Mouse (Mus musculus) forebrain, postnatal 0 days (tissue): Measurements from ENCODE around the gene Cenpu. TPM values are rescaled to one million over a fixed set of nuclear protein-coding genes. Genes with fewer than 3 reads are reported as not detected.

Experiments
- ATAC-seq: fragments of 200-750 bp; cut with Nextera tagmentation; 2 replicates; pipeline ENCODE4 v1.8.0; 2017; ENCODE audit warnings: mild to moderate bottlenecking, moderate library complexity
- DNase-seq: peaks from one replicate; pipeline ENCODE4 v3.0.0-alpha.2; 2015
- H3K27ac ChIP-seq: fragments of 300-500 bp; sonication (generic); 2 replicates; pipeline ENCODE4 v1.5.1; 2014; ENCODE audit warnings: low read depth, mild to moderate bottlenecking, antibody characterized with exemption, low read length, moderate library complexity, mixed read lengths
- H3K27me3 ChIP-seq: fragments of 300-500 bp; sonication (generic); 2 replicates; pipeline ENCODE4 v1.6.1; 2014; ENCODE audit warnings: mild to moderate bottlenecking, low read length, mixed read lengths; ENCODE audit not compliant: insufficient read depth
- H3K36me3 ChIP-seq: fragments of 300-500 bp; sonication (generic); 2 replicates; pipeline ENCODE4 v1.6.1; 2014; ENCODE audit warnings: mild to moderate bottlenecking, moderate library complexity; ENCODE audit not compliant: insufficient read depth
- H3K4me1 ChIP-seq: fragments of 300-500 bp; sonication (generic); 2 replicates; pipeline ENCODE4 v1.6.1; 2014; ENCODE audit warnings: antibody characterized with exemption; ENCODE audit not compliant: insufficient read depth
- H3K4me2 ChIP-seq: fragments of 300-500 bp; sonication (generic); 2 replicates; pipeline ENCODE4 v1.6.1; 2014; ENCODE audit warnings: low read depth, mild to moderate bottlenecking, moderate library complexity
- H3K4me3 ChIP-seq: fragments of 300-500 bp; sonication (generic); 2 replicates; pipeline ENCODE4 v1.5.1; 2014; ENCODE audit warnings: low read depth, low read length, mixed read lengths
- H3K9ac ChIP-seq: fragments of 300-500 bp; sonication (generic); 2 replicates; pipeline ENCODE4 v1.6.1; 2014; ENCODE audit warnings: mild to moderate bottlenecking
- H3K9me3 ChIP-seq: fragments of 300-500 bp; sonication (generic); 2 replicates; pipeline ENCODE4 v1.6.1; 2016; ENCODE audit warnings: low read length
- CTCF ChIP-seq: sonication (generic); IDR thresholded peaks from 2 replicates; pipeline ENCODE4 v1.5.1; 2016; ENCODE audit warnings: antibody characterized with exemption, control low read depth, low read depth
- WGBS: fragments of 180-500 bp; shearing (Covaris S2); extraction: QIAGEN DNeasy Blood & Tissue Kit; methylation state at CpG from one replicate; pipeline ENCODE4 v1.1.7; 2014; 5-methylcytosine and 5-hydroxymethylcytosine counted together
- polyA plus RNA-seq: library from polyadenylated mRNA; unstranded; fragments of >200 nt; fragmentation: Nextera tagmentation; extraction: Ambion mirVana; gene quantifications from 2 replicates; pipeline ENCODE4 v1.2.1, GENCODE M21; 2015
- total RNA-seq: library from RNA; depleted of rRNA; stranded (reverse); fragments of >200 nt; gene quantifications from 2 replicates; pipeline ENCODE4 v1.2.3, GENCODE M21; 2014

Gene Cenpu
- total and polyA plus RNA-seq, 2 experiments from 2014 or later: 8.3 to 11.5 TPM

DNA sequence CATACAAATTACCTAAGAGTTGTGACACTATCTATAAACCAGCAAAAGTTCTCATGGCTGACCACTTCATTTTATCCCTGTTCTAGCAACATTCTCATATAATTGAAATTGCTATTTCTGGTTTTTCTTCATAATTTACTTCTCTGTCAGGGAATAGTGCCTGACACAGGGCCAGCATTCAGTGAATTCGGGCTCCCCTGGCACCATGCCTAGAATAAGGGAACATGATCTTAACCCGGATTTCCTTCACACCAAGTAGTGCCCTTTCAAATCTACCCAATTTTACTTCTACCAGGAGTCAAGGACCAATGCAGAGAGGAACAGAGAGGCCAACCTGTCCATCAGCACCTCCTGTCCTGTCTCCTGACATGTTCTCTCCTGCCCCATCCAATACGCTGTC, 33.7 kb downstream of the Cenpu start:
- H3K4me3 ChIP-seq: no peak overlapping the region
- H3K4me2 ChIP-seq: no peak overlapping the region
- 63% methylated on average over 3 of the region's 3 CpGs for WGBS
- no peaks in the 10 kb centered on the region for H3K27me3 ChIP-seq
- no peaks in the 10 kb centered on the region for H3K4me1 ChIP-seq
- H3K27ac ChIP-seq: no peak overlapping the region
- H3K9ac ChIP-seq: no peak overlapping the region
- TF ChIP-seq CTCF: no peak
- ATAC-seq: no peak
- no peaks in the 10 kb centered on the region for H3K9me3 ChIP-seq
- H3K36me3 ChIP-seq: peaks cover 10% of the 10 kb centered on the region; the same call in 1 of the 2 replicates
- no peak for DNase-seq

- DNase-seq: no peak
- H3K36me3 ChIP-seq: 0 out of 2 replicates have a peak, but pooled peaks cover 3% of the 10 kb centered on the region
- no peak overlapping the region for H3K9ac ChIP-seq
- ATAC-seq: no peak
- TF ChIP-seq CTCF: no peak
- WGBS: 95% methylated on average over 5 of the region's 5 CpGs
- no peak overlapping the region for H3K4me3 ChIP-seq
- no peak overlapping the region for H3K27ac ChIP-seq
- H3K4me1 ChIP-seq: no peaks in the 10 kb centered on the region
- H3K4me2 ChIP-seq: no peak overlapping the region
- no peaks in the 10 kb centered on the region for H3K27me3 ChIP-seq
- H3K9me3 ChIP-seq: no peaks in the 10 kb centered on the region
Observed at GRCm38 (mm10) chr8:46587911-46588310, 36.1 kb downstream of the Cenpu start.

GRCm38 (mm10) chr8:46588663-46589062, 36.8 kb downstream of the Cenpu start:
- Histone ChIP-seq H3K36me3 (0 out of 2 replicates have a peak, but pooled peaks cover 3% of the 10 kb centered on the region), H3K27me3 (no peaks in the 10 kb centered on the region), H3K4me2 (no peak overlapping the region), H3K4me3 (no peak overlapping the region), H3K9me3 (no peaks in the 10 kb centered on the region), H3K4me1 (no peaks in the 10 kb centered on the region), H3K27ac (no peak overlapping the region), H3K9ac (no peak overlapping the region)
- no peak for ATAC-seq
- no peak for DNase-seq
- TF ChIP-seq CTCF: no peak
- WGBS: 100% methylated on average over 2 of the region's 2 CpGs

- WGBS: 58% methylated on average over 8 of the region's 8 CpGs
- ATAC-seq: peak; percentile 79; the same call in 1 of the 2 replicates
- no peak overlapping the region for H3K9ac ChIP-seq
Observed at GRCm38 (mm10) chr8:46593067-46593466, 41.2 kb downstream of the Cenpu start.

GRCm38 (mm10) chr8:46593772-46594171, 41.9 kb downstream of the Cenpu start:
- no peak overlapping the region for H3K9ac ChIP-seq
- DNase-seq (peak; percentile 34), ATAC-seq (peak; percentile 69)
- TF ChIP-seq CTCF: no peak
- H3K4me1 ChIP-seq: no peaks in the 10 kb centered on the region
- H3K4me3 ChIP-seq: no peak overlapping the region
- no peaks in the 10 kb centered on the region for H3K27me3 ChIP-seq
- 59% methylated on average over 2 of the region's 2 CpGs for WGBS
- no peaks in the 10 kb centered on the region for H3K36me3 ChIP-seq
- no peak overlapping the region for H3K4me2 ChIP-seq
- no peak overlapping the region for H3K27ac ChIP-seq
- no peaks in the 10 kb centered on the region for H3K9me3 ChIP-seq

More at GRCm38 (mm10) chr8:46593067-46593466, 41.2 kb downstream of the Cenpu start:
- Histone ChIP-seq H3K27me3 (no peaks in the 10 kb centered on the region), H3K4me3 (no peak overlapping the region), H3K9me3 (no peaks in the 10 kb centered on the region), H3K4me1 (no peaks in the 10 kb centered on the region), H3K36me3 (no peaks in the 10 kb centered on the region), H3K27ac (no peak overlapping the region), H3K4me2 (no peak overlapping the region)
- no peak for TF ChIP-seq CTCF
- DNase-seq: peak; percentile 31

DNA sequence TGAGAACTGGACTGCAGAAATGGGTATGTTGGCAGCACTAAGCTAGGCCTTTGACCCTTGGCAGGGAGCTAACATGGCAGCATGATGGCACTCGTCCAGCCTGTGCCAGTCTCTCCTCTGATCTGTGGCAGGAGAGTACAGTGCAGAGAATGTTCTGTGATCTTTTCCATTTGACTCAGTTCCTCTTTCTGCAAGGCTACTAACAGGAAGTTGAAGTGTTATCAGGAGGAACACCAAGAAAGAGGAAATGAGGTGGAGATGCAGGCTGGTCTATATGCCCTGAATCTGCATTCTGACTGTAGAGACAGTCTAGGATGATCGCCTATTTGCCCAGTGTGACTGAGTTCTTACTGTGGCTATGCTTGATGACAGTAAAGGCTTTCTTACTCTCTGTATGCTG, 43.8 kb downstream of the Cenpu start:
- 89% methylated on average over 2 of the region's 2 CpGs for WGBS
- H3K4me3 ChIP-seq: no peak overlapping the region
- H3K9me3 ChIP-seq: no peaks in the 10 kb centered on the region
- no peak for TF ChIP-seq CTCF
- no peaks in the 10 kb centered on the region for H3K4me1 ChIP-seq
- H3K27me3 ChIP-seq: no peaks in the 10 kb centered on the region
- no peak for DNase-seq
- H3K36me3 ChIP-seq: no peaks in the 10 kb centered on the region
- no peak overlapping the region for H3K9ac ChIP-seq
- H3K4me2 ChIP-seq: no peak overlapping the region
- no peak for ATAC-seq
- no peak overlapping the region for H3K27ac ChIP-seq

GRCm38 (mm10) chr8:46596530-46596929, 44.7 kb downstream of the Cenpu start:
- ATAC-seq (no peak), DNase-seq (no peak)
- Histone ChIP-seq H3K27ac (no peak overlapping the region), H3K36me3 (no peaks in the 10 kb centered on the region), H3K9me3 (no peaks in the 10 kb centered on the region), H3K4me3 (no peak overlapping the region), H3K27me3 (no peaks in the 10 kb centered on the region), H3K4me1 (no peaks in the 10 kb centered on the region), H3K9ac (no peak overlapping the region), H3K4me2 (no peak overlapping the region)
- 95% methylated on average over 2 of the region's 2 CpGs for WGBS
- no peak for TF ChIP-seq CTCF
